Mouse (Mus musculus): ENCODE data around the gene C1qtnf1.

DNA sequence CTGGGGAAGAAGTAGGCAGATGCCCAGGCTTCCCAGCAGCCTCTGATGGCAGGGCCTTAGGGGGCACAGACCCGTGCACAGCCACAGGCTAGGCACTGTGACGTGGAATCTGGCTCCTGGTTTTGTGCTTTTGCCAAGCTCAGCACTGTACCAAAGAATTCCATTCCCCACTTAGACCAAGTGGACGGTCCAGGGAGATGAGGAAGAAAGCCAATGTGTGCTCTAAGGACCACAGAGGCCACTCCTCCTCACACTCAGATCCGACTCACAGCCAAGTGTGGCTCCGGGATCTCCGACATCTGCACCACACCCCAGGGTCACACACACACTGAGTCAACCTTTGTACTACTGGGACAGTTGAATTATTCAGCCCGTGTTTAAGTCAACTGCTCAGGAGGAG is 12.0 kb upstream of the C1qtnf1 start:
- TF ChIP-seq TCF12 (IDR thresholded peaks at IDR 0.05; ENCODE audit: insufficient read depth, poor library complexity, severe bottlenecking) (no peak), CEBPB (IDR thresholded peaks at IDR 0.05; ENCODE audit: insufficient read depth, poor library complexity, severe bottlenecking) (no peak), MYOG (IDR thresholded peaks at IDR 0.05; ENCODE audit: control insufficient read depth in 1 of 3, insufficient read depth in 1 of 3, insufficient read length in 2 of 3, low read depth in 2 of 3) (no peak), POLR2A (IDR thresholded peaks at IDR 0.05; ENCODE audit: insufficient read length, low read depth) (no peak), USF1 (IDR thresholded peaks at IDR 0.05; ENCODE audit: low read depth) (no peak), REST (IDR thresholded peaks at IDR 0.05; ENCODE audit: insufficient read depth, insufficient read length) (no peak), MYOD1 (IDR thresholded peaks at IDR 0.05; ENCODE audit: control insufficient read depth in 1 of 3, insufficient read length in 2 of 3, low read depth in 2 of 3) (no peak), E2F4 (IDR thresholded peaks at IDR 0.05; ENCODE audit: insufficient read depth) (no peak), MAX (IDR thresholded peaks at IDR 0.05; ENCODE audit: low read depth) (no peak), POLR2AphosphoS2 (IDR thresholded peaks at IDR 0.05; ENCODE audit: insufficient read length, low read depth) (no peak)

All from myocyte (in vitro differentiated cells).